Comparison of ENCODE assay signal across 8 mouse cellular contexts in genomic region chr5:140642076-140642475, GRCm38 (mm10). TPM values are rescaled to one million over a fixed set of nuclear protein-coding genes. Genes with fewer than 3 reads are reported as not detected.
DNase-seq lines count a peak whose midpoint lies in the region; ATAC-seq and TF ChIP-seq lines count a peak whose summit lies in the region.

No protein-coding gene starts in this region.

- no peaks in the 10 kb centered on the region for H3K36me3 ChIP-seq in CH12.LX (replicated peaks in 1 of 2; ENCODE audit: control insufficient read depth in 1 of 2, insufficient read depth in 1 of 2, low read length in 1 of 2)
- peaks cover 4% of the 10 kb centered on the region for H3K36me3 ChIP-seq in heart, embryonic 11.5 days (ENCODE audit: control insufficient read depth, insufficient read depth, low read length)

- no peak for TF ChIP-seq CTCF in CH12.LX (conservative IDR thresholded peaks at IDR 0.05 in 1 of 2, IDR thresholded peaks at IDR 0.05 in 1 of 2; ENCODE audit: low read depth in 2 of 2, low read length in 2 of 2)

- H3K4me2 ChIP-seq in CH12.LX (ENCODE audit: insufficient read depth, low read depth, poor library complexity, severe bottlenecking), result no peak overlapping the region
- no peak overlapping the region for H3K4me2 ChIP-seq in heart, embryonic 11.5 days

- no peak for ATAC-seq in heart, embryonic 11.5 days (replicated peaks; ENCODE audit: insufficient number of reproducible peaks, low FRiP score, low TSS enrichment)

- DNase-seq in heart, adult 9 months (ENCODE audit: low spot score in 2 of 2), result peak; percentile 54 to 65
- DNase-seq in heart, adult 8-10 months (ENCODE audit: low spot score), result no peak
- DNase-seq in CH12.LX (ENCODE audit: extremely low read depth), result no peak
- DNase-seq in lung, postnatal 14 days, result peak; percentile 37
- DNase-seq in urinary bladder, postnatal 10 days (ENCODE audit: low spot score), result no peak
- DNase-seq in urinary bladder, postnatal 25 days (ENCODE audit: low spot score), result no peak
- no peak for DNase-seq in adrenal gland, postnatal 25 days

- H3K9ac ChIP-seq in CH12.LX (ENCODE audit: insufficient read depth, low read depth), result no peak overlapping the region
- peak overlapping the region; percentile 36; the same call in 1 of the 2 replicates for H3K9ac ChIP-seq in heart, embryonic 11.5 days (ENCODE audit: low read depth, low read length)

- dilution Hi-C loops in CH12.LX (cut with MboI; ENCODE audit: extremely low pct_ligation_motif_present, extremely low pct_unique_long_range_greater_than_20kb, low sequenced_read_pairs), result no loop called here

- peaks cover 7% of the 10 kb centered on the region for H3K27me3 ChIP-seq in CH12.LX (replicated peaks)
- H3K27me3 ChIP-seq in heart, embryonic 11.5 days (ENCODE audit: control insufficient read depth, insufficient read depth, low read length), result no peaks in the 10 kb centered on the region

- H3K4me3 ChIP-seq in CH12.LX (replicated peaks in 1 of 3; ENCODE audit: low read depth in 2 of 3, low read length in 2 of 3, poor library complexity in 1 of 3), result no peak overlapping the region
- H3K4me3 ChIP-seq in heart, embryonic 11.5 days (ENCODE audit: low read depth, low read length), result no peak overlapping the region

- 83% methylated on average over 3 of the region's 3 CpGs for WGBS in heart, embryonic 11.5 days (ENCODE audit: insufficient replicate concordance)

- peaks cover 8 to 29% of the 10 kb centered on the region in 2 experiments; a peak in 3 of 4 replicates for H3K4me1 ChIP-seq in CH12.LX (ENCODE audit: control insufficient read depth in 1 of 2, insufficient read depth in 2 of 2)
- peaks cover 49% of the 10 kb centered on the region for H3K4me1 ChIP-seq in heart, embryonic 11.5 days (ENCODE audit: control insufficient read depth, insufficient read depth, low read length)

- no peak for TF ChIP-seq EP300 in CH12.LX (IDR thresholded peaks at IDR 0.05; ENCODE audit: low read length)

- in situ Hi-C loops in CH12.LX (cut with MboI; ENCODE audit: low pct_ligation_motif_present, low pct_unique_long_range_greater_than_20kb, low sequenced_read_pairs), result loop anchor here (5.0 kb wide), 1 partner anchor 100 kb away; no protein-coding TSS in a partner anchor

- no peak for TF ChIP-seq POLR2A in CH12.LX (IDR thresholded peaks at IDR 0.05; ENCODE audit: low read depth, low read length)

- TF ChIP-seq RAD21 in CH12.LX (IDR thresholded peaks at IDR 0.05; ENCODE audit: low read depth, low read length), result no peak

- H3K79me2 ChIP-seq in CH12.LX (replicated peaks; ENCODE audit: control insufficient read depth, extremely low read depth, insufficient read depth, poor library complexity, severe bottlenecking), result no peaks in the 10 kb centered on the region

- no peaks in the 10 kb centered on the region for H3K9me3 ChIP-seq in CH12.LX (replicated peaks; ENCODE audit: low read length)
- H3K9me3 ChIP-seq in heart, embryonic 11.5 days (replicated peaks; ENCODE audit: control insufficient read depth, low read length), result no peaks in the 10 kb centered on the region

- H3K27ac ChIP-seq in CH12.LX (ENCODE audit: insufficient read depth, low read depth), result no peak overlapping the region
- H3K27ac ChIP-seq in heart, embryonic 11.5 days (ENCODE audit: low read depth, low read length), result no peak overlapping the region

TF ChIP-seq in CH12.LX, 34 proteins besides CTCF, POLR2A, EP300 and RAD21:
- no peak for TF ChIP-seq RCOR1 (conservative IDR thresholded peaks at IDR 0.05; ENCODE audit: low read depth, low read length)
- peak; percentile 34; the same call in 1 of the 2 replicates for TF ChIP-seq USF1 (IDR thresholded peaks at IDR 0.05; ENCODE audit: low read depth, low read length)
- no peak for TF ChIP-seq MXI1 (IDR thresholded peaks at IDR 0.05; ENCODE audit: low read depth, low read length)
- no peak for TF ChIP-seq HCFC1 (IDR thresholded peaks at IDR 0.05; ENCODE audit: low read depth, low read length)
- TF ChIP-seq SMC3 (IDR thresholded peaks at IDR 0.05; ENCODE audit: low read depth, low read length), result no peak
- TF ChIP-seq CHD1 (IDR thresholded peaks at IDR 0.05; ENCODE audit: low read depth, low read length), result no peak
- peak; percentile 39; the same call in 1 of the 2 replicates for TF ChIP-seq MAX (IDR thresholded peaks at IDR 0.05; ENCODE audit: low read length)
- no peak for TF ChIP-seq NRF1 (IDR thresholded peaks at IDR 0.05; ENCODE audit: low read depth, low read length)
- TF ChIP-seq KAT2A (IDR thresholded peaks at IDR 0.05; ENCODE audit: insufficient replicate concordance, low read length), result no peak
- TF ChIP-seq TBP (conservative IDR thresholded peaks at IDR 0.05; ENCODE audit: low read depth, low read length), result no peak

RNA-seq across cellular contexts. Expression of gene Ttyh3, which starts 6.8 kb away (rescaled TPM):
- total RNA-seq in heart, adult 8-10 months (2022), result 10 to 100 TPM in 2 of 4 experiments, 1 to 10 TPM in 2; 8.8 to 11.5 (median 9.9) TPM
- total RNA-seq in CH12.LX (2012; rRNA removed) (1.4 TPM in 2 replicates), CH12.LX (2014; rRNA removed) (0.22 and 0.31 TPM in 2 replicates)
- polyA plus RNA-seq in CH12.LX (2012; ENCODE audit: insufficient read length, low read depth), result 5.0 and 6.3 TPM in 2 replicates
- polyA plus RNA-seq in heart, embryonic 11.5 days (2014; fragmentation: Nextera tagmentation; extraction: Ambion mirVana), result 26.7 and 28.8 TPM in 2 replicates
- total RNA-seq in adrenal gland, postnatal 25 days (2021), result 121 and 195 TPM in 2 replicates

RNA-seq across cellular contexts. Expression of gene Lfng, which starts 35.0 kb away (rescaled TPM):
- 1 to 10 TPM; 6.0 to 8.3 (median 6.9) TPM for total RNA-seq in heart, adult 8-10 months (2022)
- total RNA-seq in CH12.LX (2012; rRNA removed) (not detected in 2 replicates), CH12.LX (2014; rRNA removed) (not detected in 2 replicates)
- polyA plus RNA-seq in CH12.LX (2012; ENCODE audit: insufficient read length, low read depth), result not detected in 2 replicates
- 2.8 and 3.3 TPM in 2 replicates for polyA plus RNA-seq in heart, embryonic 11.5 days (2014; fragmentation: Nextera tagmentation; extraction: Ambion mirVana)
- 9.6 and 16.8 TPM in 2 replicates for total RNA-seq in adrenal gland, postnatal 25 days (2021)

Comparison
In these comparisons a context has a peak if more than half of its experiments do, and no peak if none do; other contexts are left out.
1. DNase-seq: peak in heart, adult 9 months (2 of 2) and lung, postnatal 14 days (single experiment); none in heart, adult 8-10 months (single experiment), CH12.LX (single experiment), urinary bladder, postnatal 10 days (single experiment), urinary bladder, postnatal 25 days (single experiment) and adrenal gland, postnatal 25 days (single experiment).